Mouse (Mus musculus) liver, adult 2 months (tissue): ENCODE data around the gene Ccdc84.

Experiments
- CTCF ChIP-seq: fragments of 200-500 bp; IDR thresholded peaks from 2 replicates; pipeline ENCODE4 v1.5.1; 2011; ENCODE audit warnings: low read depth, low read length, control low read depth
- POLR2A ChIP-seq: fragments of 200-500 bp; IDR thresholded peaks from 2 replicates; pipeline ENCODE4 v1.6.1; 2011; ENCODE audit warnings: low read length, control low read depth; ENCODE audit not compliant: insufficient read depth; ENCODE audit errors: extremely low read depth

DNA sequence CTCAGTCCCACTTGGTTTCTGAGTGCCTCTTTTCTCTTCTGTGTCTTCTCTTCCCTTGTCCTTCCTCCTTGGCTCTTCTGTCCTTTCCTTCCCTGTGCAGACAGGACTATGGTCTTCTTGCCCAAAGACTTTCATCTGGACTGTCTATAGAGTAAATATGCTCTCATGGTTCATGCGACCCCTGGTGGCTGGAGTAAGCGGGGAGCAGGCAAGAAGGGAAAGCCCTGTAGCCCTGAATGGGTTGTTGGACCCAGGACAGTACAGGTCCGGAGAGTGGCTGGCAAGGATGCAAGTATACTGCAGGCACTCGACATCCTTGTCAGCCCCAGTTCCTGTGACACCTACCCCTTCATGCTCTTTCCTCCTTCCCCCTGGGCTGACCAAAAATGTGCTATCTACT lies 26.9 kb downstream of the Ccdc84 start:
- TF ChIP-seq POLR2A, result no peak
- TF ChIP-seq CTCF, result peak; percentile 80
